Mouse (Mus musculus): ENCODE results near the gene Olfr549. TPM values are rescaled to one million over a fixed set of nuclear protein-coding genes. Genes with fewer than 3 reads are reported as not detected.
A peak's percentile ranks its signal among the peaks of the same experiment; 100 is the strongest.

Olfr549 gene
- polyA plus RNA-seq, 1 experiment, result not detected

DNA sequence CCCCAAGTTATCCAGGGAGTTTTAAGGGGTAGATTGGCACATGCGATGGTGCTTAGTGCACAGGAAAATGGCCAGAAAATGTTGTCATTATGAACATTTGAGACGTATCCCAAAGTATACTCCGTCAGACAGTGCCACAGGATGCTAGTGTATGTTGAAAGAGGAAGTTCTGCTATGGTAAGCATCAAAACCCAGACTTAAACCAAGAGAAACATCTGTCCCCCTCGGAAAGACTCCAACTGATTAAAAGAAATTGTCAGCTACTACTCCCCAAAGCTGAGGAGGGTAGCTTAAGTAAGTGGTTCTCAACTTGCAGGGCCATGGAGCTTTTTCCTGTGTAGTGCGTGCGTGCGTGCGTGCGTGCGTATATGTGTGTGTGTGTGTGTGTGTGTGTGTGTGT is 37.7 kb upstream of the Olfr549 start:
- H3K9ac ChIP-seq (ENCODE audit: low read depth, poor library complexity, severe bottlenecking), result no peak overlapping the region
- no peaks in the 10 kb centered on the region for H3K36me3 ChIP-seq (ENCODE audit: control insufficient read depth, insufficient read depth, low read length, poor library complexity, severe bottlenecking)
- no peaks in the 10 kb centered on the region for H3K4me1 ChIP-seq (ENCODE audit: control insufficient read depth, insufficient read depth, low read length)
- no peaks in the 10 kb centered on the region; the same call in 1 of the 2 replicates for H3K27me3 ChIP-seq (ENCODE audit: control insufficient read depth, insufficient read depth, low read length, poor library complexity, severe bottlenecking)
- H3K4me3 ChIP-seq (ENCODE audit: low read depth, low read length), result no peak overlapping the region
- TF ChIP-seq EP300 (IDR thresholded peaks at IDR 0.05; ENCODE audit: insufficient read depth, low read depth, low read length), result no peak
- TF ChIP-seq POLR2A (IDR thresholded peaks at IDR 0.05; ENCODE audit: insufficient read depth, low read length), result no peak
- TF ChIP-seq CTCF (IDR thresholded peaks at IDR 0.05; ENCODE audit: low read depth, low read length), result no peak
- no peak overlapping the region for H3K27ac ChIP-seq (ENCODE audit: insufficient read depth, low read length)
- H3K9me3 ChIP-seq (replicated peaks; ENCODE audit: control insufficient read depth, insufficient read depth, low read length, poor library complexity, severe bottlenecking), result no peaks in the 10 kb centered on the region

DNA sequence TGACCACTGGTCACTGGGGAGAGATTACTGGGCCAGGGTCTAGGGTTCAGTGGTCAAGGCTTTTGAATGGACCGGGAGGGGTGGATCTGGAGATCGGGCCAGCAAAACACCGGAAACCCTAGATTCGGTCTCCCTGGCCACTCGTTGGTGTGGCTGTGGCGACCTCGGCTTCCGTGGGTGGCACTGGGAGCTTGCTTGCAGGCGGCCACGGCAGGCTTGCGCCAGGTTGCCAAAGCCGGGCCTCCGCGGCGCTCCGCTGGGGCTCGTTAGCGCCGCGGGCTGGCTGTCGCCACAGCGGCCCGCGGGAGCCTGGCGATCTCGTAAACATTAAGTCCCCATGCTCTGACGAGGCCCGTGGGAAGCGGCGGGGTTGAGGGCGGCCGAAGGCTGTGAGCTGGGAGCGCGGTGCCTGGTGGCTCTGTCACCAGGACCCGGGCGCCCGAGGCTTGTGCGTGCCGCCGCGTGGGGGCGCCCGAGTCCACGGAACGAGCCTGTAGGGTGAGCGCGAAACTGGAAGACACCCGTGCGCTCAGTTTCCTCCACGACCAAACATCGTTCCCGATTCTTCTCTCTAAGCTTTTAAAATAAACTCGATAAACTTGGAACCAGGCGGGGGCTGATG is 36.7 kb upstream of the Olfr549 start:
- Histone ChIP-seq H3K36me3 (ENCODE audit: control insufficient read depth, insufficient read depth, low read length, poor library complexity, severe bottlenecking) (no peaks in the 10 kb centered on the region), H3K27ac (ENCODE audit: insufficient read depth, low read length) (no peak overlapping the region), H3K4me1 (ENCODE audit: control insufficient read depth, insufficient read depth, low read length) (no peaks in the 10 kb centered on the region), H3K4me3 (ENCODE audit: low read depth, low read length) (peak overlapping the region; percentile 67), H3K27me3 (ENCODE audit: control insufficient read depth, insufficient read depth, low read length, poor library complexity, severe bottlenecking) (no peaks in the 10 kb centered on the region; the same call in 1 of the 2 replicates), H3K9me3 (replicated peaks; ENCODE audit: control insufficient read depth, insufficient read depth, low read length, poor library complexity, severe bottlenecking) (no peaks in the 10 kb centered on the region), H3K9ac (ENCODE audit: low read depth, poor library complexity, severe bottlenecking) (peak overlapping the region; percentile 65)
- TF ChIP-seq CTCF (IDR thresholded peaks at IDR 0.05; ENCODE audit: low read depth, low read length), result peak; percentile 71
- no peak for TF ChIP-seq EP300 (IDR thresholded peaks at IDR 0.05; ENCODE audit: insufficient read depth, low read depth, low read length)
- no peak for TF ChIP-seq POLR2A (IDR thresholded peaks at IDR 0.05; ENCODE audit: insufficient read depth, low read length)

DNA sequence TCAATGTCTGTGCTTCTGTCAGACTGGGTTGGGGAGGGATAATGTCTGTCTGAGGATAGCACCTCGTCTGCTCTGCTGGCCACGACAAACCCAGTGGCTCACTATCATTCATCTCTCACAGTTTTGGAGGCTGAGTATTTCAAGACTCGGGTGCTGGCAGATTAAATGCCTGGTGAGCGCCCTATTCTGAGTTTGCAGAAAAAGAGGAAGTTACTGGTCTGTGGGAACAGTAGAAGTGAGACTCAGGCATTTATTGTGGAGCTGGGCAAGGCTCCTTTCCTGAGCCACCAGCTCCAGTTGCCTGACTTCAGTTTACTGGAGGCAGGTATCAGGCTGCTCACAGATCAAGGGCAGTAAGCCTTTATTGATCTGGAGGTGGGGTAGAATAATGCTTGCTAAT is 35.5 kb upstream of the Olfr549 start:
- Histone ChIP-seq H3K36me3 (ENCODE audit: control insufficient read depth, insufficient read depth, low read length, poor library complexity, severe bottlenecking) (no peaks in the 10 kb centered on the region), H3K9ac (ENCODE audit: low read depth, poor library complexity, severe bottlenecking) (no peak overlapping the region), H3K4me3 (ENCODE audit: low read depth, low read length) (no peak overlapping the region), H3K27me3 (ENCODE audit: control insufficient read depth, insufficient read depth, low read length, poor library complexity, severe bottlenecking) (no peaks in the 10 kb centered on the region; the same call in 1 of the 2 replicates), H3K27ac (ENCODE audit: insufficient read depth, low read length) (no peak overlapping the region), H3K9me3 (replicated peaks; ENCODE audit: control insufficient read depth, insufficient read depth, low read length, poor library complexity, severe bottlenecking) (no peaks in the 10 kb centered on the region), H3K4me1 (ENCODE audit: control insufficient read depth, insufficient read depth, low read length) (no peaks in the 10 kb centered on the region)
- TF ChIP-seq EP300 (IDR thresholded peaks at IDR 0.05; ENCODE audit: insufficient read depth, low read depth, low read length) (no peak), POLR2A (IDR thresholded peaks at IDR 0.05; ENCODE audit: insufficient read depth, low read length) (no peak), CTCF (IDR thresholded peaks at IDR 0.05; ENCODE audit: low read depth, low read length) (no peak)

DNA sequence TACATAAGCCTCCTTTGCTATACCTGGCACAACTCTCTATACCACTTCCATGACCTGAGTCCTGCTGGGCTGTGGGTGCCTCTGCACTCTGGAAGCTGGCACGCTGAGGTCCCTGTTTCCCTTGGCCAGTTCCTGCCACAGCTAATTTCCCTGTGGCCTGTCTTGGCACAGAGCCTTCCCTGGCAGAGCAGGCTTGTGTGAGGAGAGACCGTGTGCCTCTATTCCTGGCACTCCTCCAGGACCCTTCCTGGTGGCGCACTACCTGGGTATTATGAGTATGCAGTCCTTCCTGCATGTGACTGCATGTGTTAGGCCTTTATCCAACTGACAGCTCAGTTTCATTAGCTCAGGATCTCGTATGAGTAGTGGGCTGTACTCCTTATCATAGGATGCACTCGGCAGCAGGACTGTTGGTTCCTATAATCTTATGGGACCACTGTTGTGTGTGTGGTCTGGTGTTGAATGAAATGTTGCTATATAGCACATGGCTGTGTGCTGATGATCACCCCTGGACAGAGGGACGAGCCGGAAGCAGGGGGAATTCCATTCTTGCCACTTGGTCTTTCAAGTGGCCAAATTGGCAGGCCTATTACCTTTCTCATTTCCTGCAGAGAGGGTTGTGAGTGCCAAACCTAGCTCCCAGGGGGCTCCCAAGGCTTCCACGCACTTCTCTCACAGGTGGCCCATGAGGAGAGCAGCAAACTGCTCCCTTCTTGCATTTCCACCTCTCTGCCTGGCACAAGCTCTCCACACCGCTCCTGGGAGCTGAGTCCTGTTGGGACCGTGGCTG is 33.2 kb upstream of the Olfr549 start:
- H3K4me1 ChIP-seq (ENCODE audit: control insufficient read depth, insufficient read depth, low read length), result no peaks in the 10 kb centered on the region
- no peak overlapping the region for H3K4me3 ChIP-seq (ENCODE audit: low read depth, low read length)
- H3K36me3 ChIP-seq (ENCODE audit: control insufficient read depth, insufficient read depth, low read length, poor library complexity, severe bottlenecking), result no peaks in the 10 kb centered on the region
- H3K9me3 ChIP-seq (replicated peaks; ENCODE audit: control insufficient read depth, insufficient read depth, low read length, poor library complexity, severe bottlenecking), result no peaks in the 10 kb centered on the region
- H3K9ac ChIP-seq (ENCODE audit: low read depth, poor library complexity, severe bottlenecking), result no peak overlapping the region
- no peaks in the 10 kb centered on the region; the same call in 1 of the 2 replicates for H3K27me3 ChIP-seq (ENCODE audit: control insufficient read depth, insufficient read depth, low read length, poor library complexity, severe bottlenecking)
- TF ChIP-seq POLR2A (IDR thresholded peaks at IDR 0.05; ENCODE audit: insufficient read depth, low read length) (no peak), EP300 (IDR thresholded peaks at IDR 0.05; ENCODE audit: insufficient read depth, low read depth, low read length) (no peak), CTCF (IDR thresholded peaks at IDR 0.05; ENCODE audit: low read depth, low read length) (no peak)
- H3K27ac ChIP-seq (ENCODE audit: insufficient read depth, low read length), result no peak overlapping the region

DNA sequence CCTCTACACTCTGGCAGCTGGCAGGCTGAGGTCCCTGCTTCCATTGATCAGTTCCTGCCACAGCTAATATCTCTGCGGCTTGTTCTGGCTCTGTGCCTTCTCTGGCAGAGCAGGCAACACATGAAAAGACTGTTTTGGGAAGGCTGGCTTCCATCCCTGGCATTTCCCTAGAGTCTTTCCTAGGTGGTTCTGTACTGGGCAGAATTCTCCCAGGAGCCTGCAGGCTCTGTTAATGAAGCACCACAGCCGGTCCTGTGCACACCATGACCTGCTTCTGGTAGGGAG is 32.7 kb upstream of the Olfr549 start:
- no peak overlapping the region for H3K4me3 ChIP-seq (ENCODE audit: low read depth, low read length)
- TF ChIP-seq POLR2A (IDR thresholded peaks at IDR 0.05; ENCODE audit: insufficient read depth, low read length), result no peak
- TF ChIP-seq CTCF (IDR thresholded peaks at IDR 0.05; ENCODE audit: low read depth, low read length), result no peak
- no peak overlapping the region for H3K9ac ChIP-seq (ENCODE audit: low read depth, poor library complexity, severe bottlenecking)
- no peak overlapping the region for H3K27ac ChIP-seq (ENCODE audit: insufficient read depth, low read length)
- H3K9me3 ChIP-seq (replicated peaks; ENCODE audit: control insufficient read depth, insufficient read depth, low read length, poor library complexity, severe bottlenecking), result no peaks in the 10 kb centered on the region
- H3K27me3 ChIP-seq (ENCODE audit: control insufficient read depth, insufficient read depth, low read length, poor library complexity, severe bottlenecking), result no peaks in the 10 kb centered on the region; the same call in 1 of the 2 replicates
- no peaks in the 10 kb centered on the region for H3K4me1 ChIP-seq (ENCODE audit: control insufficient read depth, insufficient read depth, low read length)
- no peaks in the 10 kb centered on the region for H3K36me3 ChIP-seq (ENCODE audit: control insufficient read depth, insufficient read depth, low read length, poor library complexity, severe bottlenecking)

DNA sequence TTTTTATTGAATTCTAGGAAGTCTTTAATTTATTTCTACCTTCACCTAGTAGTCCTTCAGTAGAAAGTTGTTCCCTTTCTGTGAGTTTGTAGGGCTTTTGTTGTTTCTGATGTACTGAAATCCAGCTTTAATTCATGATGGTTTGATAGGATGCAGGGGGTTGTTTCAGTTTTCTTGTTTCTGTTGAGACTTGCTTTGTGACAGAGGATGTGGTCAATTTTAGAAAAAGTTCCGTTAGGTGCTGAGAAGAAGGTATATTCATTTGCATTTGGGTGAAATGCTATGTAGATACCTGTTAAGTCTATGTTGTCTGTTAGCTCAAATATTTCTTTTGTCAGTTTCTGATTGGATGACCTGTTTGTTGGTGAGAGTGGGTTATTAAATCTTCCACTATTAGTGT is 20.6 kb upstream of the Olfr549 start:
- no peaks in the 10 kb centered on the region for H3K36me3 ChIP-seq (ENCODE audit: control insufficient read depth, insufficient read depth, low read length, poor library complexity, severe bottlenecking)

More for the DNA sequence above, 20.6 kb upstream of the Olfr549 start:
- Histone ChIP-seq H3K9me3 (replicated peaks; ENCODE audit: control insufficient read depth, insufficient read depth, low read length, poor library complexity, severe bottlenecking) (no peaks in the 10 kb centered on the region), H3K9ac (ENCODE audit: low read depth, poor library complexity, severe bottlenecking) (no peak overlapping the region), H3K4me3 (ENCODE audit: low read depth, low read length) (no peak overlapping the region), H3K27ac (ENCODE audit: insufficient read depth, low read length) (no peak overlapping the region), H3K27me3 (ENCODE audit: control insufficient read depth, insufficient read depth, low read length, poor library complexity, severe bottlenecking) (no peaks in the 10 kb centered on the region; the same call in 1 of the 2 replicates), H3K4me1 (ENCODE audit: control insufficient read depth, insufficient read depth, low read length) (no peaks in the 10 kb centered on the region)
- no peak for TF ChIP-seq POLR2A (IDR thresholded peaks at IDR 0.05; ENCODE audit: insufficient read depth, low read length)
- TF ChIP-seq CTCF (IDR thresholded peaks at IDR 0.05; ENCODE audit: low read depth, low read length), result no peak
- no peak for TF ChIP-seq EP300 (IDR thresholded peaks at IDR 0.05; ENCODE audit: insufficient read depth, low read depth, low read length)
